Mouse (Mus musculus) stomach, postnatal 0 days (tissue): ENCODE results near the gene Aarsd1. TPM values are rescaled to one million over a fixed set of nuclear protein-coding genes. Genes with fewer than 3 reads are reported as not detected.

ENCODE experiments used
- ATAC-seq: fragments of 200-750 bp; cut with Nextera tagmentation; 2 replicates; pipeline ENCODE4 v1.8.0; 2017; ENCODE audit not compliant: low FRiP score, low TSS enrichment
- DNase-seq: peaks from one replicate; pipeline ENCODE4 v3.0.0-alpha.2; 2016; ENCODE audit warnings: low spot score
- H3K27ac ChIP-seq: fragments of 300-500 bp; sonication (generic); replicated peaks from 2 replicates; pipeline ENCODE4 v1.5.1; 2014; ENCODE audit warnings: mild to moderate bottlenecking, control low read depth
- H3K27me3 ChIP-seq: fragments of 300-500 bp; sonication (generic); 2 replicates; pipeline ENCODE4 v1.6.1; 2014; ENCODE audit warnings: low read length; ENCODE audit not compliant: control insufficient read depth, insufficient read depth
- H3K36me3 ChIP-seq: fragments of 300-500 bp; sonication (generic); 2 replicates; pipeline ENCODE4 v1.6.1; 2014; ENCODE audit warnings: low read length, mixed read lengths; ENCODE audit not compliant: control insufficient read depth, insufficient read depth
- H3K4me1 ChIP-seq: fragments of 300-500 bp; sonication (generic); replicated peaks from 2 replicates; pipeline ENCODE4 v1.6.1; 2014; ENCODE audit warnings: antibody characterized with exemption; ENCODE audit not compliant: control insufficient read depth, insufficient read depth
- H3K4me2 ChIP-seq: fragments of 300-500 bp; sonication (generic); replicated peaks from 2 replicates; pipeline ENCODE4 v1.6.1; 2014; ENCODE audit warnings: low read depth, mild to moderate bottlenecking, control low read depth, moderate library complexity
- H3K4me3 ChIP-seq: fragments of 300-500 bp; sonication (generic); 2 replicates; pipeline ENCODE4 v1.5.1; 2014; ENCODE audit warnings: low read depth, low read length, control low read depth
- H3K9ac ChIP-seq: fragments of 300-500 bp; sonication (generic); 2 replicates; pipeline ENCODE4 v1.6.1; 2014; ENCODE audit warnings: mild to moderate bottlenecking, low read length, control low read depth, mixed read lengths
- H3K9me3 ChIP-seq: fragments of 300-500 bp; sonication (generic); 2 replicates; pipeline ENCODE4 v1.6.1; 2016; ENCODE audit warnings: low read length; ENCODE audit not compliant: control insufficient read depth
- CTCF ChIP-seq: IDR thresholded peaks from 2 replicates; pipeline ENCODE4 v1.5.1; 2016; ENCODE audit warnings: antibody characterized with exemption, low read depth, mild to moderate bottlenecking, moderate library complexity
- EP300 ChIP-seq: optimal IDR thresholded peaks from 2 replicates; pipeline ENCODE3; 2016; ENCODE audit warnings: antibody characterized with exemption
- WGBS: fragments of 180-500 bp; shearing (Covaris S2); extraction: QIAGEN DNeasy Blood & Tissue Kit; methylation state at CpG from one replicate; pipeline ENCODE4 v1.1.7; 2014; 5-methylcytosine and 5-hydroxymethylcytosine counted together
- polyA plus RNA-seq: library from polyadenylated mRNA; unstranded; fragments of >200 nt; fragmentation: Nextera tagmentation; extraction: Ambion mirVana; gene quantifications from 2 replicates; pipeline ENCODE4 v1.2.1, GENCODE M21; 2015

The Aarsd1 gene
- polyA plus RNA-seq, 1 experiment from 2014 or later: 29.8 TPM

DNA sequence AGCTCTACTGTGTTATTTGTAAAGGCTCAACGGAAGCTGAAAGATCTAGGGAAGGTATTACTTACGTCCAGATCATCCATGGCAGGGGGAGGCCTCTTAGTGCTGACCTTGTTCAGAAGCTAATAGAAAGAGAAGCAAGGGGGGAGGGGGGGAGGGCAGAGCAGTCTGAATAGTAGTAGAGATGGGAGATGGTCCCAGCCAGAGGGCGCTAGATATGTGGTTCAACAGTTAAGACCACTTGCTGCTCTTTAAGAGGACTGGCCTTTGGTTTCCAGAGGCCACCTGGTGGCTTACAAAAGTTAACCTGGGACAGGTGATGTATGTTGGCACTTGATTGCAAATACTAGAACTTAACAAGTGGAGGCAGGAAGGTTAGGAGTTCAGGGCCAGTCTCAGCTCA is 2.2 kb upstream of the Aarsd1 start:
- no peaks in the 10 kb centered on the region for H3K4me1 ChIP-seq
- TF ChIP-seq EP300 (no peak), CTCF (peak; percentile 53)
- no peaks in the 10 kb centered on the region for H3K36me3 ChIP-seq
- H3K9ac ChIP-seq: no peak overlapping the region
- H3K9me3 ChIP-seq: no peaks in the 10 kb centered on the region
- WGBS: 39% methylated on average over 3 of the region's 3 CpGs
- no peak overlapping the region for H3K4me3 ChIP-seq
- no peak overlapping the region for H3K27ac ChIP-seq
- ATAC-seq: no peak
- no peak for DNase-seq
- H3K27me3 ChIP-seq: no peaks in the 10 kb centered on the region
- no peak overlapping the region for H3K4me2 ChIP-seq

DNA sequence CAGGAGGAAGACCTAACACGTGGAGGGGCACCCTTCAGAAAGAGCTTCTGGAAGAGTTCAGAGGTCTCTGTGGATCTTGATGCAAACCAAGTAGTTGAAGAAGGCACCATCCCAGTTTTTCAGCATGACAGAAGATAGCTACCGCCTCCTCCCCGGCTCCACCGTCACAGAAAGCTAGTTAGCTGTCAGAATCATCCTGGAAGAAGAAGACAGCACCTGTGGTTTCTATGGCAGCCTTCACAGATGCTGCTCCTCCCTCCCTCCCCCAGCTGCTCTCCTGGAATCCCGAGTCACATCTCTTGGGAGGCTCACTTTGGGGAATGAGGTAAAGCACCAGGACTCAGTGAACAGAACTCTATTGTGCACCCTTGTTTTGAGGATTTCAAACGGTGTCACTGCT is 1.6 kb upstream of the Aarsd1 start:
- DNase-seq (no peak), ATAC-seq (no peak)
- Histone ChIP-seq H3K4me3 (no peak overlapping the region), H3K36me3 (peaks cover under 1% of the 10 kb centered on the region; the same call in 1 of the 2 replicates), H3K4me2 (no peak overlapping the region), H3K9me3 (no peaks in the 10 kb centered on the region), H3K9ac (no peak overlapping the region), H3K27ac (no peak overlapping the region), H3K4me1 (no peaks in the 10 kb centered on the region), H3K27me3 (no peaks in the 10 kb centered on the region)
- WGBS: 63% methylated on average over 6 of the region's 6 CpGs
- TF ChIP-seq EP300 (no peak), CTCF (no peak)

DNA sequence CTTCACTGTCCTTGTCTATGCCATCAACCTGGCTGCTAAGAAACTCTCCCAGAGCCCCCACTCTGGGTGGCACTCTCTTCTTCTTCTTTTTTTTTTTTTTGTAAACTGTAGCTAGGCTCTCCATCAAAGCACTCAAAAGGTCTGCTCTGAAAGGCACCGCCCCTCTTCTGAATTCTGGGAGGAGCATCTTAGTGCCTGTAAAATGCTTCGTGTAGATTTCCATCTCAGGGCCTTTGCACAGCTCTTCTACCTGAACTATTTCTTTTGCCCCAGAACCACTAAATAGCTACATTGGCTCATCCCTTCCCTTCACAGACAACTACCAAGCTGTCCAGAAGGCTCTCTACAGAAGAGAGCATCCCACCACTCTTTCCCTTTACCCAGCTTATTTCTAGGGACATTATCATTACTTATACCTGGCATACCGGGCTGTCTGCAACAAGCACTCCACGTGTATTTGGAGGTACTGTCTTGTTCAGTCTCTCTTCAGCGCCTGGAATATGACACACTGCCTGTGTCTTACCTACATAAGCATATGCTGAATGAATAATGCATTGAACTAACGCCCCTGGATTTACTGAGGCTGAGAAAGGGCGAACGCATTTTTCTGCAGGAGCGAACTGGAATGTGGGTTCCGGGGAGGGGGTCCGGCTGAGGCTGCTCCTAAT is 848 bp downstream of the Aarsd1 start:
- peak; percentile 26; the same call in 1 of the 2 replicates for ATAC-seq
- Histone ChIP-seq H3K4me1 (no peaks in the 10 kb centered on the region), H3K9ac (peak overlapping the region; percentile 75), H3K27ac (peak overlapping the region; percentile 67), H3K4me3 (peak overlapping the region; percentile 80), H3K4me2 (peak overlapping the region; percentile 80), H3K9me3 (no peaks in the 10 kb centered on the region), H3K36me3 (peaks cover 5% of the 10 kb centered on the region; the same call in 1 of the 2 replicates), H3K27me3 (no peaks in the 10 kb centered on the region)
- WGBS: 2% methylated on average over 11 of the region's 11 CpGs
- no peak for DNase-seq
- TF ChIP-seq EP300 (no peak), CTCF (no peak)

DNA sequence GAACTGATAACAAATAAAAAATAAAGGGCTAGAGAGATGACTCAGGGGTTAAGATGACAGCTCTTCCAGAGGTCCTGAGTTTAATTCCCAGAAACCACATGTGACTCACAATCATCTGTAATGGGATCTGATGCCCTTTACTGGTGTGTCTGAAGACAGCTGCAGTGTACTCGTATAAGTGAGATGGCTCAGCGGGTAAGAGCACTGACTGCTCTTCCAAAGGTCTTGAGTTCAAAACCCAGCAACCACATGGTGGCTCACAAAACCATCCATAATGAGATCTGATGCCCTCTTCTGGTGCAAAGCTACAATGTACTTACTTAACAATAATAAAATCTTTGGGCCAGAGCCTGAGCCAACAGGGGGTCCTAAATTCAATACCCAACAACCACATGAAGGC is 2.1 kb downstream of the Aarsd1 start:
- Histone ChIP-seq H3K9me3 (no peaks in the 10 kb centered on the region), H3K4me1 (no peaks in the 10 kb centered on the region), H3K27ac (no peak overlapping the region), H3K36me3 (peaks cover 12% of the 10 kb centered on the region; the same call in 1 of the 2 replicates), H3K4me3 (no peak overlapping the region), H3K27me3 (no peaks in the 10 kb centered on the region), H3K4me2 (no peak overlapping the region), H3K9ac (no peak overlapping the region)
- ATAC-seq (no peak), DNase-seq (no peak)
- WGBS: 83% methylated on average over 2 of the region's 2 CpGs
- peak; percentile 43 for TF ChIP-seq CTCF
- TF ChIP-seq EP300: no peak

DNA sequence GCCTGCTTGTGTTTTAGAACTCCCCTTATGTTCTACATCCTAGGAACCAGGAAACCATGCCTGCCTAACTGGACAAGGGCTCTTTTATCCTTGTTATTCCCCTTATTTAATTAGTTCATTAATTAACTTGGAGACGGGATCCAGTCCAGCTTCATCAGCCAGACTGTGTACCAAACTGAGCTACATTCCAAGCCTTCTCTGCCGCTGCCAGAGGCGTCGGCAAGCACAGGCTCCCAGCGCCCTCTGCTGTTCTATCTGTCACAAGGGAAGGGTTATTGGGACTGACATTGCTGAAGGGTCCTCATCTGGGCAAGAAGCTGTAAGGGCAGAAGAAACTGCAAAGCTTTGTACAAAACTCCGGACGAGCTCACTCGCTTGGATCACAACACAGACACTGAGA is 22.3 kb downstream of the Aarsd1 start:
- no peak for TF ChIP-seq EP300
- TF ChIP-seq CTCF: peak; percentile 99
- no peaks in the 10 kb centered on the region for H3K9me3 ChIP-seq
- ATAC-seq (peak; percentile 53; the same call in 1 of the 2 replicates), DNase-seq (peak; percentile 80)
- no peak overlapping the region for H3K4me2 ChIP-seq
- H3K4me3 ChIP-seq: no peak overlapping the region
- H3K9ac ChIP-seq: no peak overlapping the region
- H3K36me3 ChIP-seq: no peaks in the 10 kb centered on the region
- H3K27me3 ChIP-seq: no peaks in the 10 kb centered on the region
- no peak overlapping the region for H3K27ac ChIP-seq
- H3K4me1 ChIP-seq: no peaks in the 10 kb centered on the region
- WGBS: 1% methylated on average over 8 of the region's 8 CpGs

DNA sequence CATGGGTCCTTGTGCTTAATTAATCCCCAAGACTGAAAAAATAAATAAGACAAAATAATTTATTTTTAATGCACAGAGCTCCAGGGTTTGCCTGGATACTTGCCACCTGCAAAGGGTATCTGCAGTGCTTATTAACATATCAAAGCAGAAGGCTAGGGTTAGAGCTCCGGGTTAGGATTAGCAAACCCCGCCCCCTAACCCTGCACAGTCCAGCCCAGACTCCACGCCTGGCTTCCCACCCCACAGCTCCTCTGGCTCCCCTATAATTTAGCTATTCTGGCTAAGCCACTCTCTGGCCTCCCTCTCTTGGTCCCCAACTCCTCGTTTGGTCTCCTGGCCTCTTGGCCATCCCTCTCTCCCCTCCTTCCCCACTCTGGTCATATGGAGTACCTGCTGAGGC is 35.6 kb downstream of the Aarsd1 start:
- ATAC-seq (no peak), DNase-seq (no peak)
- WGBS: 20% methylated on average over 4 of the region's 4 CpGs
- Histone ChIP-seq H3K9me3 (no peaks in the 10 kb centered on the region), H3K4me1 (no peaks in the 10 kb centered on the region), H3K4me3 (no peak overlapping the region), H3K4me2 (no peak overlapping the region), H3K27ac (no peak overlapping the region), H3K9ac (no peak overlapping the region), H3K36me3 (no peaks in the 10 kb centered on the region), H3K27me3 (no peaks in the 10 kb centered on the region)
- TF ChIP-seq EP300: no peak
- no peak for TF ChIP-seq CTCF
